Mouse (Mus musculus) midbrain, embryonic 16.5 days (tissue): Measurements from ENCODE around the gene Pprc1. TPM values are rescaled to one million over a fixed set of nuclear protein-coding genes. Genes with fewer than 3 reads are reported as not detected.

Experiments
- ATAC-seq: fragments of 200-750 bp; cut with Nextera tagmentation; 2 replicates; pipeline ENCODE4 v1.8.0; 2017; ENCODE audit warnings: moderate TSS enrichment
- H3K27ac ChIP-seq: fragments of 300-500 bp; sonication (generic); 2 replicates; pipeline ENCODE4 v1.5.1; 2014; ENCODE audit warnings: mild to moderate bottlenecking, low read length, mixed read lengths
- H3K27me3 ChIP-seq: fragments of 300-500 bp; sonication (generic); 2 replicates; pipeline ENCODE4 v1.6.1; 2014; ENCODE audit warnings: low read depth, low read length, mixed read lengths; ENCODE audit not compliant: control insufficient read depth, insufficient read depth
- H3K36me3 ChIP-seq: fragments of 300-500 bp; sonication (generic); 2 replicates; pipeline ENCODE4 v1.6.1; 2014; ENCODE audit warnings: mild to moderate bottlenecking, low read length, moderate library complexity, mixed read lengths; ENCODE audit not compliant: control insufficient read depth, insufficient read depth
- H3K4me1 ChIP-seq: fragments of 300-500 bp; sonication (generic); 2 replicates; pipeline ENCODE4 v1.6.1; 2014; ENCODE audit warnings: mild to moderate bottlenecking, low read length, mixed read lengths; ENCODE audit not compliant: control insufficient read depth, insufficient read depth
- H3K4me2 ChIP-seq: fragments of 300-500 bp; sonication (generic); 2 replicates; pipeline ENCODE4 v1.6.1; 2014; ENCODE audit warnings: mild to moderate bottlenecking, low read length, mixed read lengths
- H3K4me3 ChIP-seq: fragments of 300-500 bp; sonication (generic); 2 replicates; pipeline ENCODE4 v1.5.1; 2014; ENCODE audit warnings: low read depth, mild to moderate bottlenecking, low read length, moderate library complexity, mixed read lengths
- H3K9ac ChIP-seq: fragments of 300-500 bp; sonication (generic); 2 replicates; pipeline ENCODE4 v1.6.1; 2014; ENCODE audit warnings: low read depth, low read length, mixed read lengths
- H3K9me3 ChIP-seq: fragments of 300-500 bp; sonication (generic); replicated peaks from 2 replicates; pipeline ENCODE4 v1.6.1; 2014; ENCODE audit warnings: mild to moderate bottlenecking, low read length, mixed read lengths; ENCODE audit not compliant: control insufficient read depth, poor library complexity, severe bottlenecking
- WGBS: fragments of 180-500 bp; shearing (Covaris S2); extraction: QIAGEN DNeasy Blood & Tissue Kit; methylation state at CpG from one replicate; pipeline ENCODE4 v1.1.7; 2014; 5-methylcytosine and 5-hydroxymethylcytosine counted together
- polyA plus RNA-seq: library from polyadenylated mRNA; unstranded; fragments of >200 nt; fragmentation: Nextera tagmentation; extraction: Ambion mirVana; gene quantifications from 2 replicates; pipeline ENCODE4 v1.2.1, GENCODE M21; 2015

The Pprc1 gene
- polyA plus RNA-seq, 1 experiment from 2014 or later, result 19.9 TPM

DNA sequence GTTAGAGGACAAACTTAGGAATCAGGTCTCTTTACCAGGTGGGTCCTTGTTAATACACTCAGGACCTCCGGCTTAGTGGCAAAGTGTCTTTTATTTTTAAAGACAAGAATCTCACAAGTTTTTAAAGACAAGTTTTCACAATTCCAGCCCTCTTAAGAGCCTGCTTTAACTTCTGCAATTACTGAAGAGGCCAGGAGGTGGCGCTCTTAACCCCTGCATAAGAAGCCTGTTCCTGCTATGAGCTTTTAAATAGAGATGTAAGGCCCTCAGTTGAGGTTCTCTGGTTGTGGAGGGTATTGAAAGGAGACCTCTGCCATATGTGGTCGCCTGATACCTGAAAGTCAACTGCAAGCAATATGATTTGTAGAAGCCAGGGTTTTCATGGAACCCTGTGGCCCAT, 41.7 kb downstream of the Pprc1 start:
- ATAC-seq, result no peak
- 55% methylated on average over 3 of the region's 3 CpGs for WGBS
- H3K4me3 ChIP-seq, result no peak overlapping the region

DNA sequence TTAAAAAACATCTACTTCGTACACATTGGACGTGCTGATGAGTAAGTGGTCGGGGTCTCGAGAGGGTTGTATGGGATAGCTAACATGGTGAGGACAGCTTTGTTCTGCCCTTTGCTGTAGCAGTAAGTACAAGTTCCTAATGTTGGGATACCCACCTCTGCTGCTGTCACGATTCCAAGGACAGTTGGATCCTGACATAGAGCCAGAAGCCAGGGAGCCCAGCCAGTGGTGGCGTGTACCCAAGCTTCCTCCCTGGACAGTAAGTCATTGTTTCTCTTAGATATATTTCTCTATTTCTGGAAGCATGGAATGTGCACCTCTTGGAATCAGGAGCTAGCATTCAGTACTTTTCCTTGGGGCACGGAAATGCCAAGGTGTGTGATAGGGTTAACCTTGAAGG, 43.2 kb downstream of the Pprc1 start:
- ATAC-seq, result no peak
- WGBS, result 83% methylated on average over 7 of the region's 7 CpGs

More for the DNA sequence above, 41.7 kb downstream of the Pprc1 start:
- no peaks in the 10 kb centered on the region for H3K9me3 ChIP-seq
- H3K27me3 ChIP-seq, result no peaks in the 10 kb centered on the region
- H3K4me2 ChIP-seq, result no peak overlapping the region
- no peaks in the 10 kb centered on the region for H3K4me1 ChIP-seq
- no peak overlapping the region for H3K27ac ChIP-seq
- peaks cover 40% of the 10 kb centered on the region for H3K36me3 ChIP-seq
- H3K9ac ChIP-seq, result no peak overlapping the region

DNA sequence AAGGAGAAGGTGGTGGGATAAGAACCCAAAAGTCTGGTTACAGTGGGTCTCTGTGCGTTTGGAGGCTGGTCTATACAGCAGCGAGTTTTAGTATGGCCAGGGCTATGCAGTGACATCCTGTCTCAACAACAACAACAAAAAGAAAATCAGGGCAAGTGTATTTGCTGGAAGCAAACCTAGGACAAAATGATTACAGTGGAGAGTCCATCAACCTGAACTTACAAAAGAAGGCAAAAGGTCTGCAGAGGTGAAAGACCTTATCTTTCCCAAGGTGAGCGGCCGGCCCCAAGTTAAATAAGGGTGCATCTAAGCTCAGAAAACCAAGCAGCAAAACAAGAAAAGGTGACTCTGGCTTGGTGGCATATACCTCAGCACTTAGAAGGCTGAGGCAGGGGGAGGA, 47.0 kb downstream of the Pprc1 start:
- Histone ChIP-seq H3K9me3 (no peaks in the 10 kb centered on the region), H3K27me3 (no peaks in the 10 kb centered on the region), H3K27ac (no peak overlapping the region), H3K9ac (no peak overlapping the region), H3K4me3 (no peak overlapping the region), H3K36me3 (no peaks in the 10 kb centered on the region), H3K4me2 (no peak overlapping the region), H3K4me1 (no peaks in the 10 kb centered on the region)
- no peak for ATAC-seq
- WGBS, result 92% methylated on average over 4 of the region's 4 CpGs

More for the DNA sequence above, 43.2 kb downstream of the Pprc1 start:
- H3K36me3 ChIP-seq, result peaks cover 25% of the 10 kb centered on the region
- no peaks in the 10 kb centered on the region for H3K4me1 ChIP-seq
- H3K27me3 ChIP-seq, result no peaks in the 10 kb centered on the region
- H3K4me2 ChIP-seq, result no peak overlapping the region
- H3K9me3 ChIP-seq, result no peaks in the 10 kb centered on the region
- no peak overlapping the region for H3K9ac ChIP-seq
- no peak overlapping the region for H3K27ac ChIP-seq
- H3K4me3 ChIP-seq, result no peak overlapping the region

DNA sequence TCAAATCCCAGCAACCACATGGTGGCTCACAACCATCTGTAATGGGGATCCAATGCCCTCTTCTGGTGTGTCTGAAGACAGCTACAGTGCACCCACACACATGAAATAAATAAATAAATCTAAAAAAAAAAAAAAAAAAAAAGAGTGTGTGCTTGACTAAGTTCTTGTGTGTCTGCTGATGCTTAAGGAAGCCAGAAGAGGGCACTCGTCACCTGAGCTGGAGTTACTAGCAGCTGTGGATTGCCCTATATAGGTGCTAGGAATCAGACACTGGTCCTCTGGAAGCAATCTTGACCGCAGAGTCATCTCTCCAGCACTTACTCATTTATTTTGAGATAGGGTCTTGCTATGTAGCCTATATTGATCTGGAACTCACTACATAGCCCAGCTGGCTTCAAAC, 49.5 kb downstream of the Pprc1 start:
- ATAC-seq, result no peak
- H3K9me3 ChIP-seq, result no peaks in the 10 kb centered on the region
- no peak overlapping the region for H3K9ac ChIP-seq
- no peak overlapping the region for H3K4me2 ChIP-seq
- no peak overlapping the region for H3K27ac ChIP-seq
- no peak overlapping the region for H3K4me3 ChIP-seq
- no peaks in the 10 kb centered on the region for H3K36me3 ChIP-seq
- WGBS, result 97% methylated on average over 2 of the region's 2 CpGs
- no peaks in the 10 kb centered on the region for H3K4me1 ChIP-seq
- H3K27me3 ChIP-seq, result no peaks in the 10 kb centered on the region

DNA sequence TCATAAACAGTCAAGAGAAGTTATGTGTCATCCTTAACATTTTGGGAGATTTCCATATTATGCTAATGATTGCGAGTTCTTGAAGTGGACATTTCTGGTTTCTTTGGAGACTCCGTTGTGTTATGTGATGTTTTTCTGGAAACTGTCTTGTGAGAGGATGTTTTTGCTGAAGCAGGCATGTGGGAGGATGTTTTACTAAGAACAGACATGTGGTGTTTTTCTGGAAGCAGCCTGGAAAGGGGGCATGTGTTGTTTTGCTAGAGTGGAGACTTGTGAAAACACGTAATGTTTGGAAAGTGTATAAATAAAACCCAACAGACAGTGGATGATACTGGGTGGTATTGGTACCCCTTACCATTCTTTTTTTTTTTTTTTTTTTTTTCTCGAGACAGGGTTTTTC, 50.6 kb downstream of the Pprc1 start:
- no peak for ATAC-seq
- 92% methylated on average over 4 of the region's 4 CpGs for WGBS
- no peaks in the 10 kb centered on the region for H3K27me3 ChIP-seq
- no peaks in the 10 kb centered on the region for H3K9me3 ChIP-seq
- H3K36me3 ChIP-seq, result no peaks in the 10 kb centered on the region
- no peak overlapping the region for H3K4me3 ChIP-seq
- no peaks in the 10 kb centered on the region for H3K4me1 ChIP-seq
- H3K9ac ChIP-seq, result no peak overlapping the region
- no peak overlapping the region for H3K27ac ChIP-seq
- no peak overlapping the region for H3K4me2 ChIP-seq

DNA sequence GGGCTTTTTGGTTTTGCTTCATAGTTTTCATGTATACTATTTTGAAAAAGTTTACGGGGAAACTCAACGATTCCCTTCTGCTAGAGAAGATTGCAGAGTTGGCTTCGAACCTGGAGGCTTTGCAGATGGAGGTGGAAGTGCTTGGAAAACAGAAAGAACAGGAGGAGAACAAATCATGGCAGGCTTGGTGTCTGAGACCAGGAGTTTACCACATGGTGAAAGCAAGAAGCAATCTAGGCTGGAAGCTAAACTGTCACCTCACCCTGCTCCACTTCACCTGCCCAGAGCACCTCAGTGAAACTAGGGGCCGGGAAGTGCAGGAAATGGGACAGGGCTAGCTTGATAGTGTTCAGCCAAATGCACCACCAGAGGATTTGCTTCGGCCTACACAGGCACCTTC, 51.7 kb downstream of the Pprc1 start:
- Histone ChIP-seq H3K9me3 (no peaks in the 10 kb centered on the region), H3K4me1 (no peaks in the 10 kb centered on the region), H3K9ac (no peak overlapping the region), H3K36me3 (no peaks in the 10 kb centered on the region), H3K4me3 (no peak overlapping the region), H3K27ac (no peak overlapping the region), H3K4me2 (no peak overlapping the region), H3K27me3 (no peaks in the 10 kb centered on the region)
- no peak for ATAC-seq
- WGBS, result 85% methylated on average over 5 of the region's 5 CpGs

DNA sequence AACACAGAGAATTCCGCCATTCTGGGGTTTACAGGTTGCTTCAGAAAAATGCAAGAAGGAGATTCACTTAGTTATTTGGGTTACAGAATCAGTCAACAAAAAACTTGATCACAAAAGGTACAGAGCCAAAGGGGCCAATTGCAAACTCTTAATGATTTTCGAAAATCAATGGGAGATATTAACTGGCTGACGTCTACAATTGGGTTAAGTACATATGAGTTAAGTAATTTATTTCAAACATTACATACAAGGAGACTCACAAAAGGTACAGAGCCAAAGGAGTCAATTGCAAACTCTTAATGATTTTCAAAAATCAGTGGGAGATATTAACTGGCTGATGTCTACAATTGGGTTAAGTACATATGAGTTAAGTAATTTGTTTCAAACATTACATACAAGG, 54.9 kb downstream of the Pprc1 start:
- no peak overlapping the region for H3K27ac ChIP-seq
- H3K9ac ChIP-seq, result no peak overlapping the region
- no peak overlapping the region for H3K4me3 ChIP-seq
- no peaks in the 10 kb centered on the region for H3K27me3 ChIP-seq
- ATAC-seq, result no peak
- no peak overlapping the region for H3K4me2 ChIP-seq
- H3K4me1 ChIP-seq, result no peaks in the 10 kb centered on the region
- 93% methylated on average over 3 of the region's 3 CpGs for WGBS
- no peaks in the 10 kb centered on the region for H3K36me3 ChIP-seq
- no peaks in the 10 kb centered on the region for H3K9me3 ChIP-seq

DNA sequence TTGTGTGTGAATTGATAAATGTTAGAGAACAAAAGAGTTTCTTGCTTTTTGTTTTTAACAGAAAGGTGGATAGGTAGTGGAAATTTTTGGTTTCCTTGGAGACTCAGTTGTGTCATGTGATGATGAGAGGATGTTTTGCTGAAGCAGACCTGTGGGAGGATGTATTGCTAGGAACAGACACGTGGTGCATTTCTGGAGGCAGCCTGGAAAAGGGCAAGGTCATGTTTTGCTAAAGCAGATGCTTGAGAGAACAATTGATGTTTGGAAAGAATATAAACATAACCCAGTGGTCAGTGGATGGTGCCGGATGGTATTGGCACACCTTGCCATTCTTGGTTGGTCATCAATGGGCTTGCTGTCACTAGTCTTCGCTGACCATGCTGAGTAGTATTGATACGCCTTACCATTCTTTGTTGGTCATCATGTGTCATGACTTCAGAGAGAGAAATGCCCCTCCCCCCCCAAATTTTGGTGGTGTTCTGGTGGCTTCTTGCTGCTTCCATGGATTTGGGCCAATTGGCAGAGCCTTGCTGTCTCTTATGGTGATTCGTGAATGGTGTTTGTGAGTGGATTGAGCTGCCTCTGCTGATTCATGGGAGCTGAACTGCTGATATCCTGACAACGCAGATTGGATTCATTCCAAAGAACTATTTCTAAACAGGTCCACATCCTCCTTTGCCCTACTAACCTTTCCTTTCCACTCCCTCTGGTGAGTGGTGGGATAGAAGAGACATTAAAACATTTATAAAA, 58.9 kb downstream of the Pprc1 start:
- H3K36me3 ChIP-seq, result no peaks in the 10 kb centered on the region
- no peaks in the 10 kb centered on the region for H3K9me3 ChIP-seq
- no peaks in the 10 kb centered on the region for H3K4me1 ChIP-seq
- ATAC-seq, result no peak
- no peaks in the 10 kb centered on the region for H3K27me3 ChIP-seq
- no peak overlapping the region for H3K9ac ChIP-seq
- H3K4me3 ChIP-seq, result no peak overlapping the region
- H3K27ac ChIP-seq, result no peak overlapping the region
- 85% methylated on average over 6 of the region's 6 CpGs for WGBS
- no peak overlapping the region for H3K4me2 ChIP-seq

DNA sequence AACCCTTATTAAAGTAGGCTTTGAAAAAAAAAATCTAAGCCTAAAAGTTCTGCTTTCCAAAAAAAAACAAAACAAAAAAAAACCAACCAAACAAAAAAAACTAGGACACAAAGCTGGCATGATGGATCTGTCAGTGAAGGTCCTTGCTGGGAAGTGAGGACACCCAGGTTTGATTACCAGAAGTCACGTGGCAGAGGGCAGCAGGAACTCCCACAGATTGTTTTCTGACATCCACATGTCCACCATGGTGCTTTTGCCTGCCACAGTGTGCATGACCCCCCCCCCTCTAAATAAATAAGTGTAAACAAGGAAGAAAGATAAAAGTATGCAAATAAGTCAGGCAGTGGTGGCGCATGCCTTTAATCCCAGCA, 59.5 kb downstream of the Pprc1 start:
- H3K27me3 ChIP-seq, result no peaks in the 10 kb centered on the region

More for the DNA sequence above, 59.5 kb downstream of the Pprc1 start:
- H3K36me3 ChIP-seq, result no peaks in the 10 kb centered on the region
- H3K9me3 ChIP-seq, result no peaks in the 10 kb centered on the region
- 78% methylated on average over 2 of the region's 2 CpGs for WGBS
- ATAC-seq, result no peak
- H3K27ac ChIP-seq, result no peak overlapping the region
- no peaks in the 10 kb centered on the region for H3K4me1 ChIP-seq
- no peak overlapping the region for H3K9ac ChIP-seq
- no peak overlapping the region for H3K4me2 ChIP-seq
- no peak overlapping the region for H3K4me3 ChIP-seq
